Mouse (Mus musculus) MEL (cell line): ENCODE data around the gene Phf5a. TPM values are rescaled to one million over a fixed set of nuclear protein-coding genes. Genes with fewer than 3 reads are reported as not detected.

ENCODE experiments used
- DNase-seq: peaks from one replicate; pipeline ENCODE4 v3.0.0; 2011; ENCODE audit warnings: low read depth, low spot score
- H3K27ac ChIP-seq: 2 replicates; pipeline ENCODE4 v1.5.1; 2012; ENCODE audit warnings: low read depth, mild to moderate bottlenecking, control low read depth, low read length, moderate library complexity; ENCODE audit not compliant: control insufficient read depth
- H3K27me3 ChIP-seq, 2 experiments: fragments of 150-350 bp in 1 of 2; sonication (generic) in 1 of 2; 2 replicates each; pipeline ENCODE4 v1.6.1; 2012; ENCODE audit warnings: low read length in 2 of 2, mild to moderate bottlenecking in 2 of 2, improper control_type of control experiment in 1 of 2, moderate library complexity in 1 of 2; ENCODE audit not compliant: insufficient read depth in 2 of 2, control insufficient read depth in 1 of 2
- H3K36me3 ChIP-seq, 2 experiments: 2 replicates each; pipeline ENCODE4 v1.6.1; 2012 to 2014; ENCODE audit warnings: low read length in 2 of 2, improper control_type of control experiment in 1 of 2, inconsistent platforms in 1 of 2, mild to moderate bottlenecking in 1 of 2; ENCODE audit not compliant: insufficient read depth in 2 of 2, control insufficient read depth in 1 of 2
- H3K4me1 ChIP-seq, 2 experiments: fragments of 150-350 bp in 1 of 2; sonication (generic) in 1 of 2; 2 replicates each; pipeline ENCODE4 v1.6.1; 2012; ENCODE audit warnings: low read length in 2 of 2, improper control_type of control experiment in 1 of 2, mild to moderate bottlenecking in 1 of 2; ENCODE audit not compliant: insufficient read depth in 2 of 2, control insufficient read depth in 1 of 2
- H3K4me3 ChIP-seq, 2 experiments: fragments of 150-350 bp in 1 of 2; sonication (generic) in 1 of 2; 2 replicates each; pipeline ENCODE4 v1.5.1; 2012; ENCODE audit warnings: low read depth in 2 of 2, low read length in 2 of 2, mild to moderate bottlenecking in 2 of 2, moderate library complexity in 2 of 2, control low read depth in 1 of 2, improper control_type of control experiment in 1 of 2; ENCODE audit not compliant: control insufficient read depth in 1 of 2, insufficient read depth in 1 of 2
- H3K79me2 ChIP-seq: 2 replicates; pipeline ENCODE4 v1.6.1; 2012; ENCODE audit warnings: mild to moderate bottlenecking, low read length, moderate library complexity; ENCODE audit not compliant: control insufficient read depth, poor library complexity, insufficient read depth
- H3K9ac ChIP-seq: 2 replicates; pipeline ENCODE4 v1.6.1; 2012; ENCODE audit warnings: low read depth, mild to moderate bottlenecking, control low read depth, low read length, moderate library complexity; ENCODE audit not compliant: control insufficient read depth, poor library complexity, severe bottlenecking
- H3K9me3 ChIP-seq: fragments of 150-350 bp; sonication (generic); replicated peaks from 2 replicates; pipeline ENCODE4 v1.6.1; 2012; ENCODE audit warnings: mild to moderate bottlenecking, low read length, improper control_type of control experiment, moderate library complexity; ENCODE audit not compliant: insufficient read depth
- BHLHE40 ChIP-seq: IDR thresholded peaks from 2 replicates; pipeline ENCODE4 v1.6.1; 2012; ENCODE audit warnings: low read depth, mild to moderate bottlenecking, inconsistent platforms, low read length, improper control_type of control experiment, borderline replicate concordance
- CTCF ChIP-seq, 3 experiments: IDR thresholded peaks in 2 of 3; conservative IDR thresholded peaks in 1 of 3; 2 replicates each; pipeline ENCODE4 v1.5.1; 2011 to 2012; ENCODE audit warnings: low read length in 3 of 3, low read depth in 2 of 3, mild to moderate bottlenecking in 2 of 3, improper control_type of control experiment in 1 of 3, inconsistent platforms in 1 of 3, mixed read lengths in 1 of 3, moderate library complexity in 1 of 3; ENCODE audit not compliant: control insufficient read depth in 1 of 3, insufficient read depth in 1 of 3, poor library complexity in 1 of 3, severe bottlenecking in 1 of 3
- E2F4 ChIP-seq: IDR thresholded peaks from 2 replicates; pipeline ENCODE4 v1.6.1; 2011; ENCODE audit warnings: low read depth, low read length, improper control_type of control experiment, borderline replicate concordance
- ELF1 ChIP-seq: IDR thresholded peaks from 2 replicates; pipeline ENCODE4 v1.6.1; 2014; ENCODE audit warnings: low read depth, mild to moderate bottlenecking, inconsistent platforms, low read length, improper control_type of control experiment, moderate library complexity
- EP300 ChIP-seq, 2 experiments: IDR thresholded peaks; 2 replicates each; pipeline ENCODE4 v1.6.1; 2011; ENCODE audit warnings: improper control_type of control experiment in 2 of 2, low read length in 2 of 2, low read depth in 1 of 2, mild to moderate bottlenecking in 1 of 2
- GABPA ChIP-seq: IDR thresholded peaks from 2 replicates; pipeline ENCODE4 v1.6.1; 2012; ENCODE audit warnings: low read depth, mild to moderate bottlenecking, inconsistent platforms, low read length, improper control_type of control experiment, moderate library complexity
- HCFC1 ChIP-seq: IDR thresholded peaks from 2 replicates; pipeline ENCODE4 v1.6.1; 2012; ENCODE audit warnings: low read depth, mild to moderate bottlenecking, inconsistent platforms, low read length, improper control_type of control experiment, moderate library complexity
- JUND ChIP-seq: IDR thresholded peaks from 2 replicates; pipeline ENCODE4 v1.6.1; 2011; ENCODE audit warnings: low read depth, mild to moderate bottlenecking, improper control_type of control experiment, low read length
- MAX ChIP-seq: IDR thresholded peaks from 2 replicates; pipeline ENCODE4 v1.6.1; 2011; ENCODE audit warnings: low read length, improper control_type of control experiment
- MAZ ChIP-seq: IDR thresholded peaks from 2 replicates; pipeline ENCODE4 v1.6.1; 2012; ENCODE audit warnings: low read depth, mild to moderate bottlenecking, inconsistent platforms, low read length, improper control_type of control experiment
- MEF2A ChIP-seq: IDR thresholded peaks from 2 replicates; pipeline ENCODE4 v1.6.1; 2014; ENCODE audit warnings: low read depth, mild to moderate bottlenecking, inconsistent platforms, low read length, improper control_type of control experiment; ENCODE audit not compliant: poor library complexity, insufficient replicate concordance, severe bottlenecking; ENCODE audit errors: extremely low read depth
- MYC ChIP-seq: IDR thresholded peaks from 2 replicates; pipeline ENCODE4 v1.6.1; 2011; ENCODE audit warnings: low read depth, mild to moderate bottlenecking, low read length, improper control_type of control experiment, moderate library complexity
- NRF1 ChIP-seq: IDR thresholded peaks from 2 replicates; pipeline ENCODE4 v1.6.1; 2014; ENCODE audit warnings: low read depth, mild to moderate bottlenecking, inconsistent platforms, low read length, improper control_type of control experiment, moderate library complexity; ENCODE audit not compliant: poor library complexity, insufficient read depth, severe bottlenecking
- POLR2A ChIP-seq, 2 experiments: IDR thresholded peaks; 2 replicates each; pipeline ENCODE4 v1.6.1; 2011 to 2012; ENCODE audit warnings: low read length in 2 of 2, mild to moderate bottlenecking in 2 of 2, control low read depth in 1 of 2, improper control_type of control experiment in 1 of 2, low read depth in 1 of 2, moderate library complexity in 1 of 2; ENCODE audit not compliant: control insufficient read depth in 1 of 2, insufficient read depth in 1 of 2, poor library complexity in 1 of 2
- RAD21 ChIP-seq: IDR thresholded peaks from 2 replicates; pipeline ENCODE4 v1.6.1; 2011; ENCODE audit warnings: mild to moderate bottlenecking, low read depth, low read length, improper control_type of control experiment
- TCF12 ChIP-seq: IDR thresholded peaks from 2 replicates; pipeline ENCODE4 v1.6.1; 2014; ENCODE audit warnings: low read depth, mild to moderate bottlenecking, inconsistent platforms, low read length, improper control_type of control experiment, moderate library complexity
- UBTF ChIP-seq: IDR thresholded peaks from 2 replicates; pipeline ENCODE4 v1.6.1; 2012; ENCODE audit warnings: low read depth, mild to moderate bottlenecking, inconsistent platforms, low read length, improper control_type of control experiment, moderate library complexity, borderline replicate concordance; ENCODE audit not compliant: insufficient read depth
- ZKSCAN1 ChIP-seq: IDR thresholded peaks from 2 replicates; pipeline ENCODE4 v1.6.1; 2012; ENCODE audit warnings: low read depth, mild to moderate bottlenecking, inconsistent platforms, low read length, improper control_type of control experiment, moderate library complexity
- polyA plus RNA-seq, 2 experiments: library from polyadenylated mRNA; stranded (reverse) in 1 of 2; unstranded in 1 of 2; fragments of >175 nt in 1 of 2; fragments of >200 nt in 1 of 2; gene quantifications; 2 replicates each; pipeline versions ENCODE4 v1.2.1 to v1.2.4; 2012; ENCODE audit warnings: low replicate concordance in 2 of 2, low read depth in 1 of 2; ENCODE audit not compliant: insufficient read length in 2 of 2, insufficient read depth in 1 of 2, missing spikeins in 1 of 2
- total RNA-seq: library from RNA; depleted of rRNA; stranded (reverse); fragments of 300-350 nt; gene quantifications from 2 replicates; pipeline ENCODE4 v1.2.3, GENCODE M21; 2012

Phf5a gene
- total and polyA plus RNA-seq, 3 experiments = 128 to 164 TPM; not detected in 1

- Histone ChIP-seq H3K9ac (no peak overlapping the region), H3K9me3 (no peaks in the 10 kb centered on the region), H3K36me3 (peaks cover 7 to 8% of the 10 kb centered on the region in 2 experiments), H3K4me3 (no peak overlapping the region), H3K27ac (no peak overlapping the region), H3K79me2 (peaks cover 52% of the 10 kb centered on the region)
- no peak for DNase-seq
- TF ChIP-seq UBTF (no peak), MEF2A (no peak), HCFC1 (no peak), CTCF (IDR thresholded peaks at IDR 0.05 in 2 of 3, conservative IDR thresholded peaks at IDR 0.05 in 1 of 3; ENCODE audit: control insufficient read depth in 1 of 3, insufficient read depth in 1 of 3, low read depth in 2 of 3, low read length in 3 of 3, poor library complexity in 1 of 3, severe bottlenecking in 1 of 3) (no peak), ELF1 (no peak), RAD21 (no peak), MAX (no peak), JUND (no peak), BHLHE40 (no peak), POLR2A (IDR thresholded peaks at IDR 0.05; ENCODE audit: control insufficient read depth in 1 of 2, insufficient read depth in 1 of 2, low read depth in 1 of 2, low read length in 2 of 2, poor library complexity in 1 of 2) (no peak), EP300 (IDR thresholded peaks at IDR 0.05; ENCODE audit: low read depth in 1 of 2, low read length in 2 of 2) (no peak)
- TF ChIP-seq, all 39 proteins: peak for 0
- H3K4me1 ChIP-seq = peaks cover 0 to 7% of the 10 kb centered on the region in 2 experiments; a peak in 1 of 4 replicates
- no peaks in the 10 kb centered on the region for H3K27me3 ChIP-seq
Observed at GRCm38 (mm10) chr15:81853081-81853480, 18.6 kb downstream of the Phf5a start.

- peaks cover 0 to 7% of the 10 kb centered on the region in 2 experiments; a peak in 1 of 4 replicates for H3K4me1 ChIP-seq
- TF ChIP-seq E2F4 (no peak), NRF1 (no peak), MAZ (no peak), RAD21 (no peak), GABPA (no peak), ZKSCAN1 (no peak), MYC (no peak), HCFC1 (no peak), TCF12 (no peak), JUND (no peak), POLR2A (IDR thresholded peaks at IDR 0.05; ENCODE audit: control insufficient read depth in 1 of 2, insufficient read depth in 1 of 2, low read depth in 1 of 2, low read length in 2 of 2, poor library complexity in 1 of 2) (no peak)
- H3K9ac ChIP-seq = no peak overlapping the region
- H3K79me2 ChIP-seq = peaks cover 47% of the 10 kb centered on the region
- no peak overlapping the region for H3K4me3 ChIP-seq
- H3K27me3 ChIP-seq = no peaks in the 10 kb centered on the region
- no peak for DNase-seq
- no peak overlapping the region for H3K27ac ChIP-seq
- peaks cover 7 to 8% of the 10 kb centered on the region in 2 experiments for H3K36me3 ChIP-seq
- no peaks in the 10 kb centered on the region for H3K9me3 ChIP-seq
Observed at GRCm38 (mm10) chr15:81852411-81853000, 19.2 kb downstream of the Phf5a start.
